Mouse (Mus musculus): ENCODE measurements around the gene Trim71.
"Not testable (repeated sequence)": the region's sequence is repeated elsewhere in the genome, so short reads cannot be mapped to it uniquely, and the experiment has no call there.

GRCm38 (mm10) chr9:114520529-114520928 is 43.6 kb downstream of the Trim71 start:
- not testable (repeated sequence) for TF ChIP-seq CTCF (IDR thresholded peaks at IDR 0.05; ENCODE audit: control insufficient read depth, insufficient read depth, insufficient read length); MAX (IDR thresholded peaks at IDR 0.05); MYOD1 (IDR thresholded peaks at IDR 0.05; ENCODE audit: control insufficient read depth, insufficient read length, low read depth); FOSL1 (IDR thresholded peaks at IDR 0.05; ENCODE audit: insufficient read depth, low read length, poor library complexity, severe bottlenecking); CEBPB (IDR thresholded peaks at IDR 0.05; ENCODE audit: low read depth)
